Mouse (Mus musculus) kidney, embryonic 16.5 days (tissue): ENCODE data around the gene Sprr2a1. TPM values are rescaled to one million over a fixed set of nuclear protein-coding genes. Genes with fewer than 3 reads are reported as not detected.
"Not testable (repeated sequence)": the region's sequence is repeated elsewhere in the genome, so short reads cannot be mapped to it uniquely, and the experiment has no call there.

Experiments used
- ATAC-seq: fragments of 200-750 bp; cut with Nextera tagmentation; 2 replicates; pipeline ENCODE4 v1.8.0; 2017; ENCODE audit warnings: moderate TSS enrichment; ENCODE audit not compliant: low FRiP score, low TSS enrichment
- H3K27ac ChIP-seq: fragments of 300-500 bp; sonication (generic); 2 replicates; pipeline ENCODE4 v1.5.1; 2014; ENCODE audit warnings: low read length
- H3K27me3 ChIP-seq: fragments of 300-500 bp; sonication (generic); 2 replicates; pipeline ENCODE4 v1.6.1; 2014; ENCODE audit warnings: low read length, control low read depth, mixed read lengths; ENCODE audit not compliant: insufficient read depth
- H3K36me3 ChIP-seq: fragments of 300-500 bp; sonication (generic); 2 replicates; pipeline ENCODE4 v1.6.1; 2014; ENCODE audit warnings: low read length, control low read depth, mixed read lengths; ENCODE audit not compliant: insufficient read depth
- H3K4me1 ChIP-seq: fragments of 300-500 bp; sonication (generic); 2 replicates; pipeline ENCODE4 v1.6.1; 2014; ENCODE audit warnings: low read length, control low read depth, mixed read lengths; ENCODE audit not compliant: insufficient read depth
- H3K4me2 ChIP-seq: fragments of 300-500 bp; sonication (generic); replicated peaks from 2 replicates; pipeline ENCODE4 v1.6.1; 2014; ENCODE audit warnings: low read depth, low read length
- H3K4me3 ChIP-seq: fragments of 300-500 bp; sonication (generic); 2 replicates; pipeline ENCODE4 v1.5.1; 2014; ENCODE audit warnings: mild to moderate bottlenecking, low read length
- H3K9ac ChIP-seq: fragments of 300-500 bp; sonication (generic); replicated peaks from 2 replicates; pipeline ENCODE4 v1.6.1; 2014; ENCODE audit warnings: low read length
- H3K9me3 ChIP-seq: fragments of 300-500 bp; sonication (generic); 2 replicates; pipeline ENCODE4 v1.6.1; 2016; ENCODE audit warnings: low read length, control low read depth
- WGBS: fragments of 180-500 bp; shearing (Covaris S2); extraction: QIAGEN DNeasy Blood & Tissue Kit; methylation state at CpG from one replicate; pipeline ENCODE4 v1.1.7; 2014; 5-methylcytosine and 5-hydroxymethylcytosine counted together
- polyA plus RNA-seq: library from polyadenylated mRNA; unstranded; fragments of >200 nt; fragmentation: Nextera tagmentation; extraction: Ambion mirVana; gene quantifications from 2 replicates; pipeline ENCODE4 v1.2.1, GENCODE M21; 2015

Gene Sprr2a1
- 0.12 TPM in 1 of 2 replicates, not detected in the other for polyA plus RNA-seq

GRCm38 (mm10) chr3:92215569-92215968 lies at the start of gene Sprr2a1, which contains the start of gene Sprr2a2:
Gene Sprr2a1, plus strand, starts transcription at chr3:92215799.
Gene Sprr2a2, plus strand, starts transcription at chr3:92215920.
- H3K4me3 ChIP-seq, H3K27me3 ChIP-seq, H3K9me3 ChIP-seq, H3K27ac ChIP-seq, H3K9ac ChIP-seq, H3K4me1 ChIP-seq, H3K36me3 ChIP-seq, H3K4me2 ChIP-seq, ATAC-seq: not testable (repeated sequence)
- WGBS: no CpG with 5 or more reads among the region's 2 CpGs

GRCm38 (mm10) chr3:92169847-92170246 lies 45.8 kb upstream of the Sprr2a1 start:
- no peak overlapping the region for H3K4me2 ChIP-seq
- no peaks in the 10 kb centered on the region for H3K4me1 ChIP-seq
- H3K27ac ChIP-seq: no peak overlapping the region
- 53% methylated on average over 3 of the region's 3 CpGs for WGBS
- no peaks in the 10 kb centered on the region for H3K9me3 ChIP-seq
- ATAC-seq: no peak
- no peak overlapping the region for H3K9ac ChIP-seq
- H3K4me3 ChIP-seq: no peak overlapping the region
- H3K36me3 ChIP-seq: no peaks in the 10 kb centered on the region
- no peaks in the 10 kb centered on the region for H3K27me3 ChIP-seq

GRCm38 (mm10) chr3:92176880-92177279 lies 38.7 kb upstream of the Sprr2a1 start:
- no peak overlapping the region for H3K4me2 ChIP-seq
- H3K4me3 ChIP-seq: no peak overlapping the region
- H3K36me3 ChIP-seq: no peaks in the 10 kb centered on the region
- H3K27ac ChIP-seq: no peak overlapping the region
- ATAC-seq: no peak
- no peaks in the 10 kb centered on the region for H3K9me3 ChIP-seq
- H3K4me1 ChIP-seq: no peaks in the 10 kb centered on the region
- H3K9ac ChIP-seq: no peak overlapping the region
- no peaks in the 10 kb centered on the region for H3K27me3 ChIP-seq
- WGBS: 80% methylated on average over 1 of the region's 1 CpGs

- 93% methylated on average over 6 of the region's 6 CpGs for WGBS
- Histone ChIP-seq H3K9ac (no peak overlapping the region), H3K4me1 (no peaks in the 10 kb centered on the region), H3K36me3 (no peaks in the 10 kb centered on the region), H3K4me3 (no peak overlapping the region), H3K4me2 (no peak overlapping the region), H3K27ac (no peak overlapping the region), H3K27me3 (no peaks in the 10 kb centered on the region), H3K9me3 (no peaks in the 10 kb centered on the region)
- ATAC-seq: peak; percentile 15; the same call in 1 of the 2 replicates
Measured at GRCm38 (mm10) chr3:92195512-92196200, 19.9 kb upstream of the Sprr2a1 start.

- not testable (repeated sequence) for H3K36me3 ChIP-seq, H3K27ac ChIP-seq, H3K9ac ChIP-seq, H3K4me2 ChIP-seq, H3K4me1 ChIP-seq, H3K9me3 ChIP-seq, H3K27me3 ChIP-seq, H3K4me3 ChIP-seq
- peak; percentile 93 for ATAC-seq
- no CpG with 5 or more reads among the region's 16 CpGs for WGBS
Measured at GRCm38 (mm10) chr3:92211133-92211925, 4.3 kb upstream of the Sprr2a1 start.

GRCm38 (mm10) chr3:92212059-92212458 lies 3.5 kb upstream of the Sprr2a1 start:
- H3K9me3 ChIP-seq, H3K4me2 ChIP-seq, H3K36me3 ChIP-seq, H3K4me1 ChIP-seq, H3K9ac ChIP-seq, H3K4me3 ChIP-seq, ATAC-seq, H3K27me3 ChIP-seq, H3K27ac ChIP-seq: not testable (repeated sequence)
- WGBS: no CpG with 5 or more reads among the region's 1 CpGs

GRCm38 (mm10) chr3:92213651-92214050 lies 1.9 kb upstream of the Sprr2a1 start:
- not testable (repeated sequence) for H3K4me2 ChIP-seq, H3K9ac ChIP-seq, H3K27me3 ChIP-seq, H3K27ac ChIP-seq, ATAC-seq, H3K36me3 ChIP-seq, H3K4me1 ChIP-seq, H3K4me3 ChIP-seq, H3K9me3 ChIP-seq

GRCm38 (mm10) chr3:92219031-92219430 lies 3.4 kb downstream of the Sprr2a1 start:
- no CpG with 5 or more reads among the region's 8 CpGs for WGBS
- not testable (repeated sequence) for H3K36me3 ChIP-seq, H3K4me1 ChIP-seq, H3K27me3 ChIP-seq, H3K4me3 ChIP-seq, H3K9me3 ChIP-seq, H3K9ac ChIP-seq, H3K4me2 ChIP-seq, H3K27ac ChIP-seq
- peak; percentile 82 for ATAC-seq

GRCm38 (mm10) chr3:92223708-92224107 lies 8.1 kb downstream of the Sprr2a1 start:
- not testable (repeated sequence) for H3K27ac ChIP-seq, H3K9me3 ChIP-seq, H3K4me1 ChIP-seq, H3K27me3 ChIP-seq, H3K4me3 ChIP-seq, H3K4me2 ChIP-seq, H3K36me3 ChIP-seq, H3K9ac ChIP-seq
- peak; percentile 52; the same call in 1 of the 2 replicates for ATAC-seq

- H3K27ac ChIP-seq, H3K4me2 ChIP-seq, H3K36me3 ChIP-seq, H3K9me3 ChIP-seq, H3K27me3 ChIP-seq, H3K4me1 ChIP-seq, ATAC-seq, H3K4me3 ChIP-seq, H3K9ac ChIP-seq: not testable (repeated sequence)
- 77% methylated on average over 3 of the region's 3 CpGs for WGBS
Measured at GRCm38 (mm10) chr3:92227410-92227809, 11.8 kb downstream of the Sprr2a1 start.
